Mouse (Mus musculus): ENCODE data around the gene Nprl2. TPM values are rescaled to one million over a fixed set of nuclear protein-coding genes. Genes with fewer than 3 reads are reported as not detected.
A peak's percentile ranks its signal among the peaks of the same experiment; 100 is the strongest.
"Not testable (repeated sequence)": the region's sequence is repeated elsewhere in the genome, so short reads cannot be mapped to it uniquely, and the experiment has no call there.

Nprl2 gene
- polyA plus RNA-seq, 2 experiments, result 37.6 to 52.7 TPM

DNA sequence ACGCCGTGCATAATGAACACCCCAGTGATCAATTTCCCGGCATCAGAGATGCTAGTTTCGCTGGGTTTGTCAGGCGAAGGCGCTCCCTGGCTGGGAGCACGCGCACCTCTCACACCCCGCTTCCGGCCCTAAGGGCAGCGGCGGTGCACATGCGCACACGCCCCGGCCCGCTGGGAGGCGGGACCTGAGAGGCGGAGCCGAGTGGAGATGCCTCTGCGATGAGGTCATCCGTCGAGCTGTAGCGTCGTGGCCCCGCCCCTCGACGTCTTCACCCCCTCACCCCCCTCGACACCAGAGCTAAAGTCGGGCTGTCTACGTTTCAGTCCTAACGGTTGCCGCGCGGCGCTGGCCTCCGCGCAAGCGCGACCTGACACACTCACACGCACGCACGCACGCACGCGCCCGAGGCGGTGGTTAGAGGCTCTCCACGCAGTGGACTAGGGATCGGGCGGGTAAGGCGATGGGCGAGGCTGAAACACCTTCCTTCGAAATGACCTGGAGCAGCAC is 12.3 kb downstream of the Nprl2 start:
- DNase-seq (ENCODE audit: low spot score) (peak; percentile 98), ATAC-seq (ENCODE audit: low FRiP score, low read depth) (peak; percentile 91)
- Histone ChIP-seq H3K27ac (replicated peaks; ENCODE audit: low read depth, low read length) (peak overlapping the region; percentile 91), H3K4me1 (ENCODE audit: control insufficient read depth, insufficient read depth, low read length) (peaks cover 44% of the 10 kb centered on the region), H3K9ac (ENCODE audit: low read depth, low read length, severe bottlenecking) (peak overlapping the region; percentile 80), H3K36me3 (ENCODE audit: control insufficient read depth, insufficient read depth, low read length) (peaks cover 35% of the 10 kb centered on the region), H3K4me3 (replicated peaks; ENCODE audit: low read length) (peak overlapping the region; percentile 85), H3K4me2 (replicated peaks; ENCODE audit: low read depth, low read length, severe bottlenecking) (peak overlapping the region; percentile 98), H3K27me3 (ENCODE audit: control insufficient read depth, insufficient read depth, low read length) (no peaks in the 10 kb centered on the region), H3K9me3 (ENCODE audit: control insufficient read depth, low read length) (no peaks in the 10 kb centered on the region)
- TF ChIP-seq POLR2A (IDR thresholded peaks at IDR 0.05; ENCODE audit: borderline replicate concordance, extremely low read depth, insufficient read depth, insufficient read length), result peak; percentile 64; the same call in 1 of the 2 replicates
- WGBS, result 0% methylated on average over 36 of the region's 53 CpGs

DNA sequence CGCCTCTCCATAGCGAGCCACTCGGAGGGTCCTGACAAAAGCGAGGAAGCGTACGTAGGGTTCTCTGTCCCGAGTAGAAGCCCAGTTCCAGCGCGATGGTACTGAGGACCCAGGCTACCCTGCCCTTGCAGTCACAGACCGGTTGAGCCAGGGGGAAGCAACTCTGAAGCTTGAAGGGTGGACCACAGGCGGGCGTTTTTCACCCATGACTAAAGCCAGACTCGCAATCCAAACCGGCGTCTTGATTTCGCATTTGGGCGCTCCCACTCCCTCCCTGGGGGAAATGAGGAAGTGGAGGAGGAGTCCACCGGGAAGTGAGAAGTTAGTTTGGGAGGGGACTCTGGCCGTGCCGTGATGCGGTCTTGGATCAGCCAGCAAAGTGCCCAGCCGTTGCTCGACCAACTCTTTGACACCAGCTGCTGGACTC is 13.0 kb downstream of the Nprl2 start:
- H3K4me2 ChIP-seq (replicated peaks; ENCODE audit: low read depth, low read length, severe bottlenecking), result peak overlapping the region; percentile 98
- H3K4me3 ChIP-seq (replicated peaks; ENCODE audit: low read length), result peak overlapping the region; percentile 85
- H3K36me3 ChIP-seq (ENCODE audit: control insufficient read depth, insufficient read depth, low read length), result peaks cover 42% of the 10 kb centered on the region
- ATAC-seq (ENCODE audit: low FRiP score, low read depth) (no peak), DNase-seq (ENCODE audit: low spot score) (peak; percentile 55)
- 0 out of 2 replicates have a peak, but pooled peaks have one; percentile 12 for TF ChIP-seq POLR2A (IDR thresholded peaks at IDR 0.05; ENCODE audit: borderline replicate concordance, extremely low read depth, insufficient read depth, insufficient read length)
- peak overlapping the region; percentile 91 for H3K27ac ChIP-seq (replicated peaks; ENCODE audit: low read depth, low read length)
- H3K9ac ChIP-seq (ENCODE audit: low read depth, low read length, severe bottlenecking), result peak overlapping the region; percentile 80
- no peaks in the 10 kb centered on the region for H3K9me3 ChIP-seq (ENCODE audit: control insufficient read depth, low read length)
- H3K27me3 ChIP-seq (ENCODE audit: control insufficient read depth, insufficient read depth, low read length), result no peaks in the 10 kb centered on the region
- 0% methylated on average over 23 of the region's 23 CpGs for WGBS
- H3K4me1 ChIP-seq (ENCODE audit: control insufficient read depth, insufficient read depth, low read length), result peaks cover 44% of the 10 kb centered on the region

DNA sequence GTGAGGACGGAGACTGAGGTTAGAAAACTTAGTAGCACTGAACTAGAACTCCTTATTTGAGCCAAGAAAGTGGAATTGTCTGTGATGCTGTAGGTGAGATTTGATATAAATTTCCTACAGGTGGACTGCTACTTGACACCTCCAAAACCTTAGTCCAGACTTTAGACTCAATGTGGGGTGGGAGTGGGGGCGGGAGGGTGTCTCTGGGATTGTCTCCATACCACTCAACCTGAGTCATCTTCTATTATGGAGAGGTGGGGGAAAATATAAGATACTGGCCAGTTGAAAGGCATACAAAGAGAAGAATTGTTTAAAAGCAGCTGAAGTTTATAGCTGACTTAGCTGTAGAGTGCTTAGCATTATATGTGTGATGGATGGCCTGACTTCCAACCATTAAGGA is 13.7 kb downstream of the Nprl2 start:
- H3K36me3 ChIP-seq (ENCODE audit: control insufficient read depth, insufficient read depth, low read length), result peaks cover 48% of the 10 kb centered on the region
- 28% methylated on average over 2 of the region's 2 CpGs for WGBS
- H3K9ac ChIP-seq (ENCODE audit: low read depth, low read length, severe bottlenecking), result peak overlapping the region; percentile 80
- no peaks in the 10 kb centered on the region for H3K27me3 ChIP-seq (ENCODE audit: control insufficient read depth, insufficient read depth, low read length)
- TF ChIP-seq POLR2A (IDR thresholded peaks at IDR 0.05; ENCODE audit: borderline replicate concordance, extremely low read depth, insufficient read depth, insufficient read length), result no peak
- ATAC-seq (ENCODE audit: low FRiP score, low read depth) (no peak), DNase-seq (ENCODE audit: low spot score) (no peak)
- peak overlapping the region; percentile 85 for H3K4me3 ChIP-seq (replicated peaks; ENCODE audit: low read length)
- peaks cover 42% of the 10 kb centered on the region for H3K4me1 ChIP-seq (ENCODE audit: control insufficient read depth, insufficient read depth, low read length)
- H3K9me3 ChIP-seq (ENCODE audit: control insufficient read depth, low read length), result no peaks in the 10 kb centered on the region
- peak overlapping the region; percentile 98 for H3K4me2 ChIP-seq (replicated peaks; ENCODE audit: low read depth, low read length, severe bottlenecking)
- H3K27ac ChIP-seq (replicated peaks; ENCODE audit: low read depth, low read length), result no peak overlapping the region

DNA sequence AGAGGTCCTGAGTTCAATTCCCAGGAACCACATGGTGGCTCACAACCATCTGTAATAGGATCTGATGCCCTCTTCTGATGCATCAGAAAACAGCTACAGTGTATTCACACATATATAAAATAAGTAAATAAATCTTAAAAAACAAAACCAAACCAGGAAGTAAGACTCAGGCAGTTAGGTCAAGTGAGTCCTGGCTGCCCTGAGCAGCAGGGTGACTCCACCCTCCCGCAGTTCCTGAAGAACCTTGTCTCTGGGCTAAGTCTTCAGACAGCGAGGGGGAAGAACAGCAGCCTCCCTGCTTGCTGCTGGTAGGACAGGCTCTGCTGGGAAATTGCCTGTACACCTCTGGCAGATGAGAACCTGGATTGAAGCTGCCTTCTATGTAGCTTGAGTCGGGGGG is 14.3 kb downstream of the Nprl2 start:
- Histone ChIP-seq H3K4me3 (replicated peaks; ENCODE audit: low read length) (peak overlapping the region; percentile 85), H3K9me3 (ENCODE audit: control insufficient read depth, low read length) (no peaks in the 10 kb centered on the region), H3K36me3 (ENCODE audit: control insufficient read depth, insufficient read depth, low read length) (peaks cover 55% of the 10 kb centered on the region), H3K4me2 (replicated peaks; ENCODE audit: low read depth, low read length, severe bottlenecking) (peak overlapping the region; percentile 98), H3K27me3 (ENCODE audit: control insufficient read depth, insufficient read depth, low read length) (no peaks in the 10 kb centered on the region), H3K9ac (ENCODE audit: low read depth, low read length, severe bottlenecking) (no peak overlapping the region), H3K4me1 (ENCODE audit: control insufficient read depth, insufficient read depth, low read length) (peaks cover 36% of the 10 kb centered on the region), H3K27ac (replicated peaks; ENCODE audit: low read depth, low read length) (no peak overlapping the region)
- no peak for TF ChIP-seq POLR2A (IDR thresholded peaks at IDR 0.05; ENCODE audit: borderline replicate concordance, extremely low read depth, insufficient read depth, insufficient read length)
- 85% methylated on average over 3 of the region's 3 CpGs for WGBS
- DNase-seq (ENCODE audit: low spot score) (no peak), ATAC-seq (ENCODE audit: low FRiP score, low read depth) (no peak)

DNA sequence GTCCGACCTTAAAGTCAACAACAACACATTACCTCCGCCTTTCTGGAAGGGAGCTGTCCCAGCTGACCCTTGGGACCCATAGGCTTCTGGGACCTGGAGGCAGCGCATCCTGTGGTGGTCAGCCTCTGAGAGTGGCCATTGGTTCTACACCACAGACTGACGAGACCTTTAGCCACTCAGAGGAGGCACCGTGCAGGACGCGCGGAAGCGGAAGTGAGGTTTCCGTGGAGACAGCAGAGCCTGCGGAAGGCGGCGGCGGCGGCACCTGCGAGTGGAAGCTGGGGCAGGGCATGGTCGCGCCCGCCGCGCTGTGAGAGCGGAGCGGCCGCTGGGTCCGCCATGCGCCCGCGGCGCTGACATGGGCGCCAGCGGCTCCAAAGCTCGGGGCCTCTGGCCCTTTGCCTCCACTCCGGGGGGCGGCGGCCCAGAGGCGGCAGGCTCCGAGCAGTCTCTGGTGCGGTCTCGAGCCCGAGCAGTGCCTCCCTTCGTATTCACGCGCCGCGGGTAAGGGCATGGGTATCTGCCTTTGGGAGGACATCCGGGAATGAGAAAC is 21.1 kb downstream of the Nprl2 start, which contains the start of gene Tusc2:
Tusc2 (plus strand) TSS at position 227 of the 553 bp plus-strand sequence.
- ATAC-seq (ENCODE audit: low FRiP score, low read depth) (peak; percentile 93), DNase-seq (ENCODE audit: low spot score) (peak; percentile 92)
- no peaks in the 10 kb centered on the region for H3K9me3 ChIP-seq (ENCODE audit: control insufficient read depth, low read length)
- H3K4me2 ChIP-seq (replicated peaks; ENCODE audit: low read depth, low read length, severe bottlenecking), result peak within 1 kb of the TSS; percentile 74
- no peaks in the 10 kb centered on the region for H3K27me3 ChIP-seq (ENCODE audit: control insufficient read depth, insufficient read depth, low read length)
- peaks cover 12% of the 10 kb centered on the region; the same call in 1 of the 2 replicates for H3K4me1 ChIP-seq (ENCODE audit: control insufficient read depth, insufficient read depth, low read length)
- H3K4me3 ChIP-seq (replicated peaks; ENCODE audit: low read length), result peak within 1 kb of the TSS; percentile 77
- H3K27ac ChIP-seq (replicated peaks; ENCODE audit: low read depth, low read length), result 0 out of 2 replicates have a peak within 1 kb of the TSS, but pooled peaks have one; percentile 13
- H3K9ac ChIP-seq (ENCODE audit: low read depth, low read length, severe bottlenecking), result peak within 1 kb of the TSS; percentile 68
- peaks cover 52% of the 10 kb centered on the region for H3K36me3 ChIP-seq (ENCODE audit: control insufficient read depth, insufficient read depth, low read length)
- WGBS, result under 1% methylated on average over 45 of the region's 46 CpGs
- TF ChIP-seq POLR2A (IDR thresholded peaks at IDR 0.05; ENCODE audit: borderline replicate concordance, extremely low read depth, insufficient read depth, insufficient read length), result no peak

DNA sequence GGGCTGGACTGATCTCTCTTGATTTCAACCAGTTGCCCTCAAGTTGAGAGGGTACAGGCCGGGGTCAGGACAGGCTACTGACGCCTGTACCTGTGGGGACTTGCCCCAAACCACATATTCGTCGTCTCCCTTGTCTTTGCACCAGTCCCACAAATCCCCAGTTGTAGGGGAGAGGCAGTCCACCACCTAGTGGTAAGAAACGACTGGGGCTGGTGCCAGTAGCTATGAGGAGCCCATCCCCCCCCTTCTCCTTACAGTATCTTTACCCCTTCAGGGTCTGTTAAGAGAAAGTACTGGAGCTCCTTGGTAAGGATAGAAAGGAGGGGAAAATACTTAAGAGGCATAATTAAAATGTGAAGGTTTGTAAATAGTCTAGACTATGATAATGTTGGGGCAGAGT is 23.5 kb downstream of the Nprl2 start:
- peaks cover 27% of the 10 kb centered on the region for H3K36me3 ChIP-seq (ENCODE audit: control insufficient read depth, insufficient read depth, low read length)
- H3K27me3 ChIP-seq (ENCODE audit: control insufficient read depth, insufficient read depth, low read length); H3K4me2 ChIP-seq (replicated peaks; ENCODE audit: low read depth, low read length, severe bottlenecking); H3K9me3 ChIP-seq (ENCODE audit: control insufficient read depth, low read length); ATAC-seq (ENCODE audit: low FRiP score, low read depth); H3K9ac ChIP-seq (ENCODE audit: low read depth, low read length, severe bottlenecking); DNase-seq (ENCODE audit: low spot score); H3K27ac ChIP-seq (replicated peaks; ENCODE audit: low read depth, low read length); H3K4me3 ChIP-seq (replicated peaks; ENCODE audit: low read length): not testable (repeated sequence)
- H3K4me1 ChIP-seq (ENCODE audit: control insufficient read depth, insufficient read depth, low read length), result peaks cover 22% of the 10 kb centered on the region
- 51% methylated on average over 5 of the region's 5 CpGs for whole genome bisulfite sequencing
